Mouse (Mus musculus): ENCODE measurements at regions not wholly inside any gene's neighbourhood (a gene's known extent, or its start where the extent isn't known, plus 50 kb on each side); places are given as distances from the start of the nearest gene placed in this dataset.
"Not testable (repeated sequence)": the region's sequence is repeated elsewhere in the genome, so short reads cannot be mapped to it uniquely, and the experiment has no call there.

DNA sequence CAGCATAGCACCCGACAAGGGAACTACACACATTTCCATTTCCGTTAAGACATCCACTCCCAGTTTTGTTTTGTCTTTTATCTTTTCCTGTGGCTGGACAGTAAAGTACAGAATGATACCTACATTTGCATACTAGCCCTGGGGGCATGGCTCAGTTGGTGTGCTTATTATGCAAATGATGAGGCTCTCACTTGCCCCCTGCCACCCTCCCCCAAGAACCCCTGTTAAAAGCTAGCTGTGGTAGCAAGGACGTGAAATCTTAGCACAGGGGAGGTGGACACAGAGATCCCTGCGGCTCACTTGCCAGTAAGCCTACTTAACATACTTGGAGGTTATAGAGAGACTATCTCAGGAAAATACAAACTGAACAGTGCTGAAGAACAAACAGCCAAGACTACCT, 375.2 kb upstream of the B3galt2 start:
- ATAC-seq, result no peak

DNA sequence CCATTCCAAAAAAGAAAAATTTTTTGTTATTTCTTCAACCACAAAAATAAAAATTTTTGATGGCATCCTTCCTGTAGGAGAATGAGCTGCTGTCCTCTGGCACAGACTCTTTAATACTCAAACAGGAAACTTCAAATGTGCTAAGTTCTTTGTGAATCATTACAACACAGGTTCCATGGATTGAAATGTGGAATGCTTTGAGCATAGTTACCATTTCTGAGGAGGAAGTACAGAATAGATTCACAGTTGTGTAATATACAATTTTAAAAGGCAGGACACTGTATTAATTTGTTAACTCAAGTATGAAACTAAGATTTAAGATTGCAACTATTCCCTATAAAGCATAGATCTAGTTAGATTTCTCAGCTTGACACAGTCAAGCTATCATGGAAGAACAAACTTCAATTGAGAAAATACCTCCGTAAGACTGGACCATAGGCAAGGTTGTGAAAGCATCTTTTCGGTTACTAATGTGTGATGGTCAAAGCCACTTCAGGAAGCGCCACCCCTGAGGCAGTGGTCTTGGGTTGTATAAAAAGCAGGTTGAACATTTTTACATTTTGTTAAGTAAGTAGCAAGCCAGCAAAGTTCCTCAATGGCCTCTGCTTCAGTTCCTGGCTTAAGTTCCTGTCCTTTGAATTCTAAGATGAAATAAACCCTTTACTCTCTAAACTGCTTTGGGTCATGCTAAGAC, 354.0 kb upstream of the B3galt2 start:
- ATAC-seq, result no peak

DNA sequence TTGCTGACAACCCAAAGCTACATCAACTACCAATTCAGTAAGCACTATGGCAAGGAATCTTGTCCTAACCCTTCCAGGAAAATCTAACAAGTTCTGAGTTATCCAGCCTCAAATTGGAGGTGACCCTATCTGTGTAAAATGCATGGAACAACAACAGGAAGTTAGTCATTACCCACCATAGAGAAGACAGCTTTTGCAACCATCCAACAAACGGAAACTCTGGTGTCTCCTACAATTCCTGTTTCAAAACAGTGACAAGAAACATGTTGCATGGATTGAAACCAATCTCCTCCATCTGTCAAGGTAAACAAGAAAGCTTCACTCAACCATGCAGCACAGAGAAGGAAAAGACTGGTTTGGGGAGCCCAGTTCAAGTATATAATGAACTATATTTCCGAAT, 353.0 kb upstream of the B3galt2 start:
- ATAC-seq, result no peak

DNA sequence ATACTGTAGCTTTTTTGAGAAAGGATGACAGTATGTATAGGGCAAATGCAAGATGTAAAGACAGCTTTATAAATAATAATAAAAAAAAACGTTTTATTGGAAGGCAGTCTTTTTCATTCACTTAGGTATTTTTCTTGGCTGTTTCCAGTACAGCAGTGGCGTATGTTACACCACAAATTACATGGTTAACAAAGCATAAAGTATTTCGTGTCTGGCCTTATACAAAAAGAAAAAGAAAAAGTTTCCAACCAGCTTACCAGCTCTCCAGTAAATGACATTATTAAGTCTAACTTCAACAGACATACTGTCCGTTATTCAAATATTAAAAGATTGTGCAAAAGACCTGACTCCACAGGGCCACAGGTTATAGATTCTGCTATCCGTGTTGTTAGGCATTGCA, 343.9 kb upstream of the B3galt2 start:
- no peak for ATAC-seq

DNA sequence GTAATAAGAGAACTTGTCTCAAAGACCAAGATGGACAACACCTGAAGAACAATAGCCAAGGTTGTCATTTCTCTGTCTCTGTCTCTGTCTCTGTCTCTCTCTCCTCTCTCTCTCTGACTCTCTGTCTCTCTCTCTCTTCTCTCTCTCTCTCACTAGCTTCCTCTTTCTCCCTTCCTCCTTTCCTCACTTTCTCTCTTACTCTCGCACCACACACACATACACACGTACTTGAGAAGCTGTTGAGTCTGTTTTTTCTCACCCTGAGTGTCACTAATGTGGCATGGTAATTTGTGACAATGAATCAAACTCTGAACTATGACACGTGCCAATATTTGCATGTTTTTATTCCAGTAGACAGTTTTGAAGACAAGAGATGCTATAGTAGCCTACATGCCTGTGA, 333.1 kb upstream of the B3galt2 start:
- ATAC-seq, result no peak

DNA sequence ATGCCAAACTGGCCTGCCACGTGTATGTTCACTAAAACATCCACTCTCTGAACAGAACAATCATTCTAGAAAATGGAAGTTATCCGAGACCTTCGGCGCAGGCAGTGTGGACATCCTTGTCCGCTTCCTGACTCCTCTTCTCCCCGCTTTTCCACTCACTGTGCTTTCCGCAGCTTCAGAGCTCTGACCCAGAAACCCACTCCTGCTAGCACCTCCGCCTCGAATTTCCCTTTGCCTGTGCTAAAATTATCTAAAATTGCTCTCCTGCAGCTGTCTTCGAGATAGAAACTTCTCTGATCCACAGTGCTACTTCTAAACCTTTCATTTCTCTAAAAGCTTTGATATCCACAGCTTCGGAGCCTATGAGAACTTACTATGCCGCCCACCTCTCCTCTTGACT, 322.1 kb upstream of the B3galt2 start:
- ATAC-seq, result no peak

DNA sequence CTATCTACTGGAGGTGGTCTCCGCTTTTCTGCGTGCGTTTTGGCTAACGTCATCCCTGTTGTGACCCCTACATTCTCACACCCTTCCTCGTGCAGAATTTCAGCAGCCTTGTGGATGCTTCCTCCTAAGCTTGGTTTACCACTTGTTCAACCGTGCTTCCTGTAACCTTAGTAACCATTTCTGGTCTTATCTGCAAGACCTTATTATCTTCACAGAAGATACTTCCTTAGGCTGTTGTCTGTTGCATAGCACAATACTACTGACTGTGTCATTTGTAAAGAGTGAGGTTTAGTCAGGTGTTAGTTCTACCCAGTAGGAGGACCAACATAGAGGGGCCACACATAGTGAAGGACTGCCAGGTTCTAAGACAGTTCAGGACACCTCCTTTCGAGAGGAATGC, 320.9 kb upstream of the B3galt2 start:
- ATAC-seq, result no peak

DNA sequence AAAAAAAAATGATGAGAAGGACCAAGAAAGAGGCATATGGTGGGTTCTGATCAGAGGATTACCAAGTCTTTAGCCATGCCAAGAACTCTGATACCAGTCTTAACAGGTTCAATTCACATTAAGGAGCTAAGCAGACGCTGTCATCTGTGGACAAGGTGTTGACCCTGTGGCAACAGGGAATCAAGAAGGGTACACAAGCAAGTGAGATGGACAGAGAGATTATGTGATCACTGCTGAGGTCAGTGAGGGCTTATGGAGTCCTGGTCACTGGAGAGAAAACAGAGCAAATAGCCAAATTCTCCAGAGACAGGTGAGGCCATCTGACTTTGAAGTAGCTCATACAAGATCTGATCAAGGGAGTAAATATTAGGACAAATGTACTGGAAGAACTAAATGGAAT, 289.1 kb upstream of the B3galt2 start:
- ATAC-seq, result no peak

DNA sequence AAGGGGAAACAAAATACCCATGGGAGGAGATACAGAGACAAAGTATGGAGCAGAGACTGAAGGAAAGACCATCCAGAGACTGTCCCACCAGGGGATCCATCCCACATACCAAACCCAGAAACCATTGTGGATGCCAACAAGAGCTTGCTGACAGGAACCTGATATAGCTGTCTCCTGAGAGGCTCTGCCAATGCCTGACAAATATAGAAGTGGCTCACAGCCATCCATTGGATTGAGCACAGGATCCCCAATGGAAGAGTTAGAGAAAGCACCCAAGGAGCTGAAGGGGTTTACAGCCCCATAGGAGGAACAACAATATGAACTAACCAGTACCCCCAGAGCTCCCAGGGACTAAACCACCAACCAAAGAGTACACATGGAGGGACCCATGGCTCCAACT, 280.2 kb upstream of the B3galt2 start:
- ATAC-seq, result not testable (repeated sequence)

DNA sequence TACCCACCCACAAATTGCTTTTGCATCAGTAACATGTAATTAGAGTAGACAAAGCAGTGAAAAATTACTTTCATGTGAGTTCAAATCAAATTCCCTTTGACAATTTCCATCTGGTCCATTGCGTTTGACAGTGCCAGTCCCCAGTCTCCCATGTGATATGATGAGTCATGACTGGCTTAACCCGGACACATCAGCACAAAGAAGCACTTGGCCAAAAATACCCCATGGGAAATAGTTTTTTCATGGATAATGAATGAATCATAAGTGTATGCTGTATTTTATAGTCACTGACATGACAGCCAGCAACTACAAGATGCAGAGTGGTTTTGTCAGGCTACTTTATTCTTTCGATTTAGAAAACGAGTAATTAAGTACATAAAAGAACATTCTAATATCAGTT, 248.6 kb upstream of the B3galt2 start:
- ATAC-seq, result no peak
